Mouse (Mus musculus) MN1 (cell line): ENCODE data around the gene Arpc5.
A peak's percentile ranks its signal among the peaks of the same experiment; 100 is the strongest.
"Not testable (repeated sequence)": the region's sequence is repeated elsewhere in the genome, so short reads cannot be mapped to it uniquely, and the experiment has no call there.

Experiments used
- DNase-seq: peaks from one replicate; pipeline ENCODE4 v3.0.0-alpha.2; 2016; ENCODE audit warnings: low spot score

Arpc5 gene

GRCm38 (mm10) chr1:152779071-152779737 lies 12.9 kb downstream of the Arpc5 start:
- peak; percentile 60 for DNase-seq

GRCm38 (mm10) chr1:152784620-152785019 lies 18.3 kb downstream of the Arpc5 start:
- no peak for DNase-seq

- not testable (repeated sequence) for DNase-seq
These were observed 19.1 kb downstream of the Arpc5 start for GRCm38 (mm10) chr1:152785446-152785845.

- no peak for DNase-seq
These were observed 20.6 kb downstream of the Arpc5 start for GRCm38 (mm10) chr1:152786953-152787352.

- no peak for DNase-seq
These were observed 21.8 kb downstream of the Arpc5 start for GRCm38 (mm10) chr1:152788121-152788660.

- DNase-seq, result peak; percentile 33
These were observed 23.9 kb downstream of the Arpc5 start for GRCm38 (mm10) chr1:152790254-152790653.

GRCm38 (mm10) chr1:152790821-152791220 lies 24.5 kb downstream of the Arpc5 start:
- DNase-seq, result no peak

- no peak for DNase-seq
These were observed 24.9 kb downstream of the Arpc5 start for GRCm38 (mm10) chr1:152791269-152791668.

- no peak for DNase-seq
These were observed 26.6 kb downstream of the Arpc5 start for GRCm38 (mm10) chr1:152792736-152793494.

GRCm38 (mm10) chr1:152793495-152794130 lies 27.3 kb downstream of the Arpc5 start:
- DNase-seq, result no peak

- no peak for DNase-seq
These were observed 29.4 kb downstream of the Arpc5 start for GRCm38 (mm10) chr1:152795688-152796255.

- no peak for DNase-seq
These were observed 30.4 kb downstream of the Arpc5 start for GRCm38 (mm10) chr1:152796683-152797263.

GRCm38 (mm10) chr1:152798125-152798524 lies 31.8 kb downstream of the Arpc5 start:
- no peak for DNase-seq

- peak; percentile 21 for DNase-seq
These were observed 33.6 kb downstream of the Arpc5 start, which contains the start of gene Ncf2 for GRCm38 (mm10) chr1:152799897-152800296. Ncf2 (plus strand) TSS chr1:152800194.

- no peak for DNase-seq
These were observed 34.4 kb downstream of the Arpc5 start for GRCm38 (mm10) chr1:152800633-152801176.

- no peak for DNase-seq
These were observed 38.6 kb downstream of the Arpc5 start for GRCm38 (mm10) chr1:152804907-152805306.

GRCm38 (mm10) chr1:152807619-152808391 lies 41.5 kb downstream of the Arpc5 start:
- no peak for DNase-seq

GRCm38 (mm10) chr1:152808392-152808680 lies 42.0 kb downstream of the Arpc5 start:
- DNase-seq, result no peak

GRCm38 (mm10) chr1:152809541-152810252 lies 43.4 kb downstream of the Arpc5 start:
- DNase-seq, result peak; percentile 81
